In the genomic region with DNA sequence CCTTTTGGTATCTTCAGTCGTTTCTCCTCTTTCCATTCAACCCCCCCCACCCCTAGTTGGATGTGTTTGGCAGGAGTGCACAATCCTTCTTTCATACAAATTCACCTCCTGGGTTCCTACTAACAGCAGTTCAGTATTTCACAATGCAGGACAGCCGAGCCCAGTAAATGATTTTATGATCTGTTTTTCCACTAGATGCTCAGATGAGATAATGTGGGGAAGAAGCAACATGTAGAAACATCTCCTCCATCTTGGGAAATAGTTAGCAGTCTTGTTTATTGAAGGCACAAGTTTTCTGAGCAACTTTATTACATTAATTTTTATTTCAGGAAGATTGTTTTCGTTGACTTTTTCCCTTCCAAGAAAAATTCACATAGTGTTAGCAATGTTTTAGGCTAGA, we compare ENCODE assay signal across 25 mouse cellular contexts.
"Had no signal": no experiment of that assay in that cellular context is flagged by ENCODE, and none has a peak within 500 bp of the region (broad histone marks: within the 10 kb centered on the region; RNA-seq: fewer than 3 reads in every experiment).

No protein-coding gene starts in this region.

- H3K27ac ChIP-seq: gastrocnemius, adult 2 months; heart, embryonic 10.5 days; hindbrain, embryonic 10.5 days; hindbrain, embryonic 12.5 days; hindbrain, embryonic 14.5 days; intestine, embryonic 15.5 days; layer of hippocampus, adult 2 months; left cerebral cortex, adult 2 months; limb, embryonic 10.5 days; limb, embryonic 12.5 days; liver, embryonic 13.5 days had no signal

- H3K9me3 ChIP-seq: heart, embryonic 10.5 days; heart, embryonic 12.5 days; hindbrain, embryonic 10.5 days; hindbrain, embryonic 12.5 days; intestine, embryonic 15.5 days; limb, embryonic 10.5 days; limb, embryonic 12.5 days; liver, embryonic 13.5 days had no signal

- H3K9ac ChIP-seq: heart, embryonic 12.5 days; hindbrain, embryonic 12.5 days; hindbrain, embryonic 14.5 days; intestine, embryonic 15.5 days; limb, embryonic 12.5 days; liver, embryonic 13.5 days had no signal

- DNase-seq: gastrocnemius, adult 2 months; gastrocnemius, postnatal 10 days; gastrocnemius, postnatal 25 days; heart, adult 18-20 months; heart, postnatal 10 days; heart, postnatal 4 days; kidney, adult 18-20 months; kidney, adult 9 months; kidney, postnatal 10 days; liver; liver, embryonic 13.5 days had no signal

- H3K4me3 ChIP-seq: gastrocnemius, adult 2 months; heart, embryonic 10.5 days; heart, embryonic 12.5 days; hindbrain, embryonic 10.5 days; hindbrain, embryonic 12.5 days; intestine, embryonic 15.5 days; layer of hippocampus, adult 2 months; left cerebral cortex, adult 2 months; limb, embryonic 10.5 days; limb, embryonic 12.5 days; liver, embryonic 13.5 days had no signal

- ATAC-seq: hindbrain, embryonic 16.5 days; inflammation-experienced regulatory T-cells, adult 6 months; intestine, embryonic 15.5 days; intestine, postnatal 0 days had no signal

- H3K4me2 ChIP-seq: heart, embryonic 12.5 days; hindbrain, embryonic 12.5 days; hindbrain, embryonic 14.5 days; intestine, embryonic 15.5 days; limb, embryonic 12.5 days; liver, embryonic 11.5 days; liver, embryonic 13.5 days had no signal

- H3K27me3 ChIP-seq: heart, embryonic 12.5 days; hindbrain, embryonic 12.5 days; intestine, embryonic 15.5 days; limb, embryonic 12.5 days; liver, embryonic 13.5 days had no signal

- H3K36me3 ChIP-seq: heart, embryonic 10.5 days; heart, embryonic 12.5 days; hindbrain, embryonic 10.5 days; hindbrain, embryonic 12.5 days; intestine, embryonic 15.5 days; limb, embryonic 10.5 days; limb, embryonic 12.5 days; liver, embryonic 13.5 days had no signal

- H3K4me1 ChIP-seq: heart, embryonic 10.5 days; heart, embryonic 12.5 days; hindbrain, embryonic 10.5 days; hindbrain, embryonic 12.5 days; intestine, embryonic 15.5 days; limb, embryonic 10.5 days; limb, embryonic 12.5 days; liver, embryonic 13.5 days had no signal
